Mouse (Mus musculus): ENCODE measurements around the gene Ndufs2. TPM values are rescaled to one million over a fixed set of nuclear protein-coding genes. Genes with fewer than 3 reads are reported as not detected.
A peak's percentile ranks its signal among the peaks of the same experiment; 100 is the strongest.
"Not testable (repeated sequence)": the region's sequence is repeated elsewhere in the genome, so short reads cannot be mapped to it uniquely, and the experiment has no call there.

Gene Ndufs2
- total RNA-seq, 2 experiments from 2014 or later, result 1,014 to 1,063 TPM

DNA sequence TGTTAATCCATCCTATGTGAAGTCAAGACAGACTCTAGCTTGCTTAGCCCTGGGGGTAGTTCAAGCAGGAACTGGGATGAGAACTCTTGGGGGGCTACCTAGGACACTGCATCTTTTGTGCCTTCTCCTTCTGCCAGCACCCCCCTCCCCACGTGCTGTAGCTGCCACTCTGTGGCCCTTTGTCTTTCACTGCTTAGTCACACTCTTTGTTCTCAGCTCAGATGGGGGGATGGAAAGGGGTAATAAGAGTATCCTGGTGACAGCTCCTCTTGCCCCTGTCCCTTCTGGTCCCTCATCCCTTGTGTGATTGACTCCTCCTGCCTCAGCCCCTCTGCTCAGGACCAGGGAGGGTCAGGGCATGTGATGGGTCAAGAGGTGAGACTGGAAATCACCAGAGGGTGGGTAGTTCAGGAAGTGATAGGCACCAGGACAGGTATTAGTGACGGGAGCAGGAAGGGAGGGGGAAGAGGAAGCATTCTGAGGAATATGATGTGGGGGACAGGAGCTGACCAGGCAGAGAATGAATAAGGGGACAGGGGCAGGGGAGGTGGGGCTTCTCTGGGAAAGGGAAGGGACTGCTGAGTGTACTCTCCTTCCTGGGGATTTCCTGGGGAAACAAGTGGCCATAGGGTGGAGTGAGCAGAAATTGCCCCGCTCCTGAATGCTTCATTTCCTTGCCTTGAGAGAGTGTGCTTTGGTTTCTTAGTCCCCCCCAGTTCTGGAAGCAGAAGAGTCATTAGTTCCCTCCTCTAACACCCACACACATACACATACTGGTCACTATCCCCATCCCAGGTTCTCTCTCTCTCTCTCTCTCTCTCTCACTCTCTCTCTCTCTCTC lies 2.6 kb downstream of the Ndufs2 start:
- TF ChIP-seq CTCF (IDR thresholded peaks at IDR 0.05), result no peak
- Histone ChIP-seq H3K27ac (peak overlapping the region; percentile 97), H3K4me3 (peak overlapping the region; percentile 89)
- DNase-seq, result peak; percentile 14
- intact Hi-C loops (cut with DNase I), result no loop called here

DNA sequence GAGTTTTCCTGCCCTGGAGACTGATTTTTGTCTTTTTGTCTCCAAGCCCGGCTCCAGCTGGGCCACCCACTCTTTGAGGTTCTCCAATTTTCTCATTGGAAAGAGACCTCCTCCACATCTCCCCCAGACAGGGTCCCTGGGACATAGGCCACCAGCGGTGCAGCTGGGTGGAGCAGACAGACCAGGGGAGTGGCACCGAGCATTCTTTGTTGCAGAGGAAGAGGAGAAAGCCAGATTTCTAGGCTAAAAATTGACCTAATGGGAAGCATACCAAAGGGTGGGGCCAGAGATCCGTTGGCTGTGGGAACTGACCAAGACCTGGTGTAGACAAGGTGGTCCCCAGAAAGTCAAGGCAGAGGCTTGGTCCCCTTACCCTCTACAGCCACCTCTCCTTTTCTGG lies 3.3 kb downstream of the Ndufs2 start:
- Histone ChIP-seq H3K4me3 (peak overlapping the region; percentile 89), H3K27ac (peak overlapping the region; percentile 97)
- intact Hi-C loops (cut with DNase I), result loop anchor here (1.0 kb wide), 1 partner anchor 26 kb away; the partner anchor contains the start of gene Tomm40l
- no peak for TF ChIP-seq CTCF (IDR thresholded peaks at IDR 0.05)
- peak; percentile 32 for DNase-seq

DNA sequence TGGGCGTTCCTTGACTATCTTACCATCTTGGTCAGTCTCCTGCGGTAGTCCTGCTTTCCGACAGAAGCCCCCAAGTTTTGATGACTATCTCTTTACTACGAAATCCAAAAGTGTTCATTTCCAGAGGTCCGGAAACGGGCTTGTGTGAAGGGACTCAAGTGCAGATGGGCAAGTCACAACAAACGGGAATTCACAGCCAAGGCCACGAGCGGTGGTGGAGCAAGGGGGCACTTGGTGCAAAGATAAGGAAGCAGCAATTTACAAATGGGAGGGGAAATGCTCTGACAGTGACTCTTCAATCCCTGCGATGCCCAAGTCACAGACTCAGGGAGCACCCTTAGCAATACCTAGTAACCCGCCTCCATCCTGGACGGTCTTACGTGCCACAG lies 3.7 kb downstream of the Ndufs2 start:
- TF ChIP-seq CTCF (IDR thresholded peaks at IDR 0.05), result no peak

DNA sequence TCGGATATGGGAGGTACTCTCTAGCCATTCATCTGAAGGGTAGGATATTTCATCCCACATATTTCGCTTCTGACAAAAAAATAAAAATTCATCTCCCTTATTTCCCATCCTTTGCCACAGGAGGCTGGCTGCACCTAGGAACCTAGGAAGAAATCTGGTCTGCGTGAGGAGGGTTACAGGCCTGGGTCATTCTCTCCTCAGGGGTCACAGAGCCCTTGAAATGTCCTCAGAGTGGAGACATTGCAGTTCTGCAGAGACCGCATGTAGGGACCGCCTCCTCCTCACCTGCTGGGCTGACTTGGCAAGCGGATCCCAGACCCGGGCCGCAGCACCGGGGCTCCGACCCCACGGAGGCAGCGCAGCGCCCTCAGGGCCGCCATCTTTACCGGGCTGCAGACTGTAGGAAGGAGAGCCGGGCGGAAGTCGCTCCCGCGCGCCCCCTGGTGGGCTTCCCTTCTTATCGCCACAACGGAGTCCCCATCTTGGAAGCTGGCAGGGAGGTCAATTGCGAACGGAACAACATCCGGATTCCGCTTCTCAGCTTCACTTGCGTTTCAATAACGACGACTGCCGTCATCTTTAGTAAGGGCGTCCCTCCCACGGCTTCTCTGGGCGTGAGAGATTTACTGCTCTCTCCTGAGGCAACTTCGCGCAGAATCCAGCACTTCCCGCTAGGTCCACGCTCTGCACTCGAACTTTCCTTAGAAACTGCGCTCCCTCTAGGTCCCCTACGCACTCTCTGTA lies 4.3 kb downstream of the Ndufs2 start:
- peak; percentile 98 for DNase-seq
- H3K4me3 ChIP-seq, result peak overlapping the region; percentile 89
- TF ChIP-seq CTCF (IDR thresholded peaks at IDR 0.05), result peak; percentile 98
- peak overlapping the region; percentile 97 for H3K27ac ChIP-seq
- intact Hi-C loops (cut with DNase I), result loop anchor here (1.0 kb wide), 1 partner anchor 25 kb away; the partner anchor contains the start of gene Tomm40l

More for the DNA sequence above, 3.7 kb downstream of the Ndufs2 start:
- Histone ChIP-seq H3K27ac (peak overlapping the region; percentile 97), H3K4me3 (peak overlapping the region; percentile 89)
- no peak for DNase-seq
- intact Hi-C loops (cut with DNase I), result loop anchor here (1.0 kb wide), 1 partner anchor 25 kb away; the partner anchor contains the start of gene Tomm40l

DNA sequence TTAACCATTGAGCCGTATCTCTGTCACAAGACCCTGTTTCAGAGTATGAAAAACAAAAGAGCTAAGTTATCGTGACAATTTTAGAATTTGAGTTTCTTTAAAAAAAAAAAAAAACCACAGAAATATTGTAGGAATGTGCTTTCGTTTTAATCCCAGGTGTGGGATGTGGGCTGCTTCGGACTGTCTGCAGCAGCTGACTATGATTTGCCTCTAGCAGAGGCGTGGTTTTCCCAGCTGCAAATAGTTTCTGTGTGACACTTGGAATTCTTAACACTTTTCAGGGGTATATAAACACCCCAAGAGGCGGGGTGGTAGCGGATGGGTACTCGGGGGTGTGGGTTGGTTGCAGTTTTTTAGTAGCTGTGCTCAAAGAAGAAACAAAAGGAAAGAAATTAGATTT lies 5.8 kb downstream of the Ndufs2 start:
- TF ChIP-seq CTCF (IDR thresholded peaks at IDR 0.05), result no peak
- intact Hi-C loops (cut with DNase I), result no loop called here
- peak overlapping the region; percentile 89 for H3K4me3 ChIP-seq
- peak; percentile 10 for DNase-seq
- peak overlapping the region; percentile 97 for H3K27ac ChIP-seq

DNA sequence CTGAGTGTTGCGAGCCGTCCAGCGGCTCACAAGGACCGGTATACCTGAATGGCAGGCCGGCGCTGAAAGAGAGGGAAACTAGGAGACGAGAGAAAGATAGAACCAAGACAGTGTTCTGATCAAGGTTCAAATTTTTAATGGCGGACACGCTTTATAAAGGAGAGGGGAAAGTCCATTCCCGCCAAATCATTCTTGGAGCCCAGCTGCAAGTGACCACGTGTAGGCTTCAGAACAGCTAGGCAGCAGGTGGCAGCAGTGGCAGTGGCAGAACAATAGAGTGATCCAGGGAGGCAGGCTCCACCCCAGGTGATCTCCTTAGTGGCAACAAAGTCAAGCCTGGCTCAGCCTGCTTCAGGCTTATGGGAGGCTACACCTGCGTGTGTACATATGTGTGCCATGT lies 9.2 kb downstream of the Ndufs2 start:
- H3K4me3 ChIP-seq; intact Hi-C loops (cut with DNase I): not testable (repeated sequence)
- peak; percentile 14 for DNase-seq
- H3K27ac ChIP-seq, result peak overlapping the region; percentile 89

DNA sequence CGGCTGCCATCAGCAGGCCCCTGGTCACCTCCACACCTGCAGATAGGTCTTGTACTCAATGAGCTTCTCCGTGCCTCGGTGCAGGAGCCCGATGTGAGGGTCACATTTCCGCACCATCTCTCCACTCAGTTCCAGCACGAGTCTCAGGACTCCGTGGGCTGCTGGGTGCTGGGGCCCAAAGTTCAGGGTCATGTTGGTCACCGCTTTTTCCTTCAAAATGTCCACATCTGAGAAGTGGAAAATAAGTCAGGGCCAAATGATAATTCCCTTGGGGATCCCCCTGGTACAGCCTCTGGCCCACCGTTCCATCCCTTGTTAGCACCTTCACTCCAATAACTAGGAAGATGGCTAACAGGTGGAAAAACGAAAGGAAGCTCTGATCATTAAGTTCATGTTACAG lies 10.3 kb downstream of the Ndufs2 start:
- Histone ChIP-seq H3K4me3 (peak overlapping the region; percentile 61), H3K27ac (peak overlapping the region; percentile 89)
- TF ChIP-seq CTCF (IDR thresholded peaks at IDR 0.05), result no peak
- DNase-seq, result no peak
- intact Hi-C loops (cut with DNase I), result no loop called here

DNA sequence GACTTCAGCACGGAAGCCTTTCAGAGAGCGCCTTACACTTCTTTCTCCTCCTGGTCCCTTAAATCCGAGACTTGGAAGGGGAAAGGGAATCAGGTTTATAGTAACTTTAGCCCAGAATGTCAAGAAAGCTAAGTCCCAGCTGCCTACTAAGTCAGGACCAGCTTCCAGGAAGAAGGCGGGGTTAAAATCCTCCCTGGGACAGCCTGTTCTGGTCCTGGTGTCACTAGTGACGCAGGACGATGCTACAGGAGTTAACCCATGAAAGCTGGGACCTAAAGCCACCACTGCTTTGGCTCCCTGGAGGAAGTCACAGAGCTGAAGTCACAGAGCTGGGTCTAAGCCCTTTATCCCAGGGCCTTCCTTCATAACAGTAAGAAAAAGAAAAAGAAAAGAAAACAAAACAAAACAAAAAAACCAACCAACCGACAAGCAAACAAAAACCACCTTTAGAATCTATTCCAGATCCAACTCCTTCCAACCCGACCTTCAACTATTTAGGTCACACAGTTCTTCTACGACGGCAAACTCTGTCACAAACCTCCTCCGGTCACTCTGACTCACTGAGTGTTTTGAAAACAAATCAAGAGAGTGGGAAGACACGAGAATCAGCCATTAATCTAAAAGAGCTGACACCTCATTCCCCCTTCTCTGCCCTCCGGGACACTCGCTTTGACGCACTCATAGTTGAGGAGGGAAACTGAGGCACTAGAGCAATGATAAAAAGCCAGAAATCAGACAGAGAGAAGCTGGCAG lies 11.0 kb downstream of the Ndufs2 start:
- peak; percentile 83 for DNase-seq
- H3K4me3 ChIP-seq, result peak overlapping the region; percentile 61
- intact Hi-C loops (cut with DNase I), result loop anchor here (2.0 kb wide), 1 partner anchor 17 kb away; the partner anchor contains the start of gene Tomm40l
- no peak for TF ChIP-seq CTCF (IDR thresholded peaks at IDR 0.05)
- peak overlapping the region; percentile 89 for H3K27ac ChIP-seq

DNA sequence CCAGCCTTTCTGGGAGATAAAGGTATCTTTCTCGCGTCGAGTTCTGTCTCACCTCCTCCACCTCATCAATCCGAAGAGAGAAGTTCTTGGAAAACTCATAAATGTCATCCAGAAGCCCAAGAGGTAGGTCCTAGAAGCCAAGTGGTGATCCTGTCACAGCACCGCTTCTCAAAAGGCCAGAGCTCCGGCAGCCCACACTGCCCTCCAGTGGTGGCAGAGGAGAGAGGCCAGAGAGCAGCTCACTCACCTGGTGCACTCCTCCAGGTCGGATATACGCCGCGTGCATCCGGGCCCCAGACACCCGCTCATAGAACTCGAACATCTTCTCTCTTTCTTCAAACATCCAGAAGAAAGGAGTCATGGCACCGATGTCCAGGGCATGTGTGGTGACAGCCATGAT lies 12.7 kb downstream of the Ndufs2 start:
- peak; percentile 81 for DNase-seq
- peak overlapping the region; percentile 89 for H3K27ac ChIP-seq
- intact Hi-C loops (cut with DNase I), result loop anchor here (2.0 kb wide), 1 partner anchor 16 kb away; the partner anchor contains the start of gene Tomm40l
- TF ChIP-seq CTCF (IDR thresholded peaks at IDR 0.05), result peak; percentile 81
- H3K4me3 ChIP-seq, result peak overlapping the region; percentile 61

DNA sequence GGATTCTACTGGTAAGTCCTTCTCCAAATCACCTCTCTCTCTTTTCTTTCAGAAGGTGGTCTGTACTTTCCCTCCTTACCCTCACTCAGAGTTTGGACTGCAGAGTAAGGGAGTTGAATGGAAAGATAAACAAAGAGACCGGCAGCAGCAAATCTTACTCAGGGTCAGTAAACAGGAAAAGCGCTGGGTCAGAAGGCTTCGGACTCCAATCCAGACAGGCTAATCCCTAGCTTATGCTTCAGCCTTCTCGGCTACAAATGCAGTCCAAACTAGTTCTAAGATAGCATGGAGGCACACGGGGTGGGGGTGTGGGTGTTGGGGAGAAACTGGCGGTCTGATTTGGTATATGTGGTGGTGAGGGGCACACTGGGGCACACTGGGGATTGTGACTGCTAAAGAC lies 13.8 kb downstream of the Ndufs2 start:
- Histone ChIP-seq H3K27ac (peak overlapping the region; percentile 89), H3K4me3 (no peak overlapping the region)
- intact Hi-C loops (cut with DNase I), result no loop called here
- peak; percentile 8 for DNase-seq
- no peak for TF ChIP-seq CTCF (IDR thresholded peaks at IDR 0.05)

DNA sequence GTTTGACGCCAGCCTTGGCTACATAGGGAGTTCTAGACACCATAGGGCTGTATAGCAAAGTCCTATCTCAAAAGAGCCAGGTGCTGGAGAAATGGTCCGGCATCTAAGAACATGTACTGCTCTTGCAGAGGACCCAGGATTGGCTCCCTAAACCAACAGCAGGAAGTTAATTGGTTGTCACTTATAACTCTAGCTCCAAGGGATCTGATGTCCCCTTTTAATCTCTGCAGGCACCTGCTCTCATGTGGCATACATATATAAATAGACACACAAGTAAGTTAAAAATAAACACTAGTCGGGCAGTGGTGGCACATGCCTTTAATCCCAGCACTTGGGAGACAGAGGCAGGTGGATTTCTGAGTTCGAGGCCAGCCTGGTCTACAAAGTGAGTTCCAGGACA lies 15.4 kb downstream of the Ndufs2 start:
- peak overlapping the region; percentile 89 for H3K27ac ChIP-seq
- intact Hi-C loops (cut with DNase I), result no loop called here
- H3K4me3 ChIP-seq, result peak overlapping the region; percentile 14

DNA sequence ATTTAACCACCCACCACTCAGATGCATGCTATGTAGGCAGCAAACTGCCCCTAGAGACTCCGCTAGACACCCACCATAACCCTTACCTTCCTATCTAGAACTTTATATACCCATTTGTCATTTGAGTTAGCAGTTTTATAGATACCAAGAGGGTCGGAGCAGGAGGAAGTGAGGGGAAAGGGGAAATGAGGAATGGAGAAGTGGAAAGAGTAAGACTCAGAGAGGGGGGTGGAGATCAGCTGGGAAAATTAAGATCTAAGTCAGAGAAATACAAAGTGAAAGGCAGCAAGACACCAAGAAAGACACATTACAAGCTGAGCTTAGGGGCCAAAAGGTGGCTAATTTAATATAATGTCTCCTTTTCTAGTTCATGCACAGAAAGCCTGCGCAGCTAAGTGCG lies 16.6 kb downstream of the Ndufs2 start:
- intact Hi-C loops (cut with DNase I), result no loop called here
- Histone ChIP-seq H3K4me3 (peak overlapping the region; percentile 58), H3K27ac (peak overlapping the region; percentile 89)
- TF ChIP-seq CTCF (IDR thresholded peaks at IDR 0.05), result no peak
- no peak for DNase-seq

More for the DNA sequence above, 15.4 kb downstream of the Ndufs2 start:
- TF ChIP-seq CTCF (IDR thresholded peaks at IDR 0.05), result no peak
- DNase-seq, result peak; percentile 46
